Mouse (Mus musculus): ENCODE measurements at regions not wholly inside any gene's neighbourhood (a gene's known extent, or its start where the extent isn't known, plus 50 kb on each side); places are given as distances from the start of the nearest gene placed in this dataset.

DNA sequence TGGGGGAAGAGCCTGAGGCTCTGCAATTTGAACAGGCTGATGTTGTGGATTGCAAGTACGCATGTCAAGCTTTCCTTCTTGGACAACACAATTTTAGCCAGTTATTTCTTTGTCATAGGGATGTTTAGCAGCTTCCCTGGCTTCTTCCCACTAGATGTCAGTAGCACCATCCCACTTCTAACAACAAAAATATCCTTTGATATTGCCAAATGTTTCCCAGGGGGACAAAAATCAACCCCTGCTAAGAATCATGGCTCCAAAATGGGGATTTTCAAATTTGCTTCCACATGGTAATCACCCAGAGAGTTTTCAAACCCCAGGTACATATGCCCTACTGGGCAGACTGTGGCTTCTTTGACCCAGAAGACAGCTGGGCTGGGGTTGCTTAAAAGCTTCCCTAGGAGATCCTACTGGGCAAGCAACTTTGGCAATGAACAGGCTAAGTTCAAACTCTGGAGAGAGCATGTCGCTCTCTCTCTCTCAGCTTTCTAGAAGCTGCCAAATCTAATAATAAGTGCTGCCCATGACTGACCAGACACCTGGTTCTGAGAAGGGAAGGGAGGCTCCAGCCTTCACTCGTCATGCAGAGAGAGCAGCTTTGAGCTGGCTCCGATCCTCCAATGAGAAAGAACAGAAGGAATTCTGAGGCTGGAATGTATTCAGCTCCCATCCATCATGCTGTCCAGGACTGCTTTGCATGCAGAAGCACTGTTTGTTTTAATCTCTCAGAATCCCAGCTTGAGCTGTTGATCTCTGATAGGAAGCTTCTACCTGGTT lies 157.2 kb upstream of the Ghitm start:
- H3K4me1 ChIP-seq = peaks cover 10% of the 10 kb centered on the region
- H3K4me3 ChIP-seq (replicated peaks) = no peak overlapping the region
- H3K4me2 ChIP-seq = no peak overlapping the region
- no peak overlapping the region for H3K27ac ChIP-seq (replicated peaks)
- H3K36me3 ChIP-seq = no peaks in the 10 kb centered on the region
- no peak overlapping the region for H3K9ac ChIP-seq (replicated peaks)
- no peak for ATAC-seq (ENCODE audit: low FRiP score)
- WGBS = 48% methylated on average over 4 of the region's 4 CpGs
- no peaks in the 10 kb centered on the region for H3K9me3 ChIP-seq (replicated peaks)
- H3K27me3 ChIP-seq (replicated peaks) = no peaks in the 10 kb centered on the region

DNA sequence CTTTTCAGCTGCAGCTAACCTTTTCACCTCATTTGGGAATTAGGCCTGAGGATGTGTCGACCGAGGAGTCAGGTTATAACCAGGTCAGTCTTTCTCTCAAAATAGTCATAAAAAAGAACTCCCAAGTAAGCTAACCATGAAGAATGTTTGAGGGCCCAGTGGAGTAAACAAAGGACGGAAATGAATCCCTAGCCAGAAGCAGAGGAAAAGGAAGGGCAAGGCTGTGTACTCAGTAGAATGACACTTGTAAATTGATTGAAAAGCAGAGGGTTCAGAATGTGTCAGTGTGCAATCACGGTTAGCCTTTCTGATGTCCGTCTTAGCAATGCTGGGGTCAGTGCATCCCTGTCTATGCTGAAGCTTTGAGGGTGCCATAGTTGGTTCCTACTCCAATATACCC lies 149.3 kb upstream of the Ghitm start:
- H3K9me3 ChIP-seq (replicated peaks) = no peaks in the 10 kb centered on the region
- no peak overlapping the region for H3K4me3 ChIP-seq (replicated peaks)
- no peak for ATAC-seq (ENCODE audit: low FRiP score)
- no peak overlapping the region for H3K4me2 ChIP-seq
- no peak overlapping the region for H3K9ac ChIP-seq (replicated peaks)
- H3K27ac ChIP-seq (replicated peaks) = no peak overlapping the region
- H3K27me3 ChIP-seq (replicated peaks) = no peaks in the 10 kb centered on the region
- 61% methylated on average over 5 of the region's 5 CpGs for WGBS
- no peaks in the 10 kb centered on the region for H3K36me3 ChIP-seq
- peaks cover 6% of the 10 kb centered on the region; the same call in 1 of the 2 replicates for H3K4me1 ChIP-seq

DNA sequence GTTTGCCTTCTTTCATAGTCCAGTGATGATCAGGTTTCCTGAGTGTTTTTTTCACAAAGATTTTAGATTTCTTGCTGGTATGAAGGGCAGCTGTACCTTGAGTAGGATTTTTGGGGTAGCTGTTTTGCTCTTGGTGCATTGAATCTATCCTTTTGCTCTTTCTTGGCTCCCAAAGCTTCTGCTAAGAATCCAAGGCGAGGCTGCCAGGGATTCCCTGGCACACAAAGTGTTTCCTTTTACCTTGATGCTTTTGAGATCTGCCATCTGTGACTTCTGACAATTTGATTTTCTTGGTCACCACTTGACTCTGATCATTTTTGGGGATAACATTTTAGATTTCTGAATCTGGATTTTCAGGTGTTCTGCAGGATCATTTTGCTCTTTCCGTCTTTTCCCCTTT lies 144.3 kb upstream of the Ghitm start:
- WGBS = 99% methylated on average over 2 of the region's 2 CpGs
- H3K9me3 ChIP-seq (replicated peaks) = no peaks in the 10 kb centered on the region
- no peak overlapping the region for H3K4me2 ChIP-seq
- no peaks in the 10 kb centered on the region for H3K4me1 ChIP-seq
- H3K36me3 ChIP-seq = no peaks in the 10 kb centered on the region
- no peak for ATAC-seq (ENCODE audit: low FRiP score)
- no peak overlapping the region for H3K4me3 ChIP-seq (replicated peaks)
- H3K9ac ChIP-seq (replicated peaks) = no peak overlapping the region
- H3K27ac ChIP-seq (replicated peaks) = no peak overlapping the region
- H3K27me3 ChIP-seq (replicated peaks) = no peaks in the 10 kb centered on the region

DNA sequence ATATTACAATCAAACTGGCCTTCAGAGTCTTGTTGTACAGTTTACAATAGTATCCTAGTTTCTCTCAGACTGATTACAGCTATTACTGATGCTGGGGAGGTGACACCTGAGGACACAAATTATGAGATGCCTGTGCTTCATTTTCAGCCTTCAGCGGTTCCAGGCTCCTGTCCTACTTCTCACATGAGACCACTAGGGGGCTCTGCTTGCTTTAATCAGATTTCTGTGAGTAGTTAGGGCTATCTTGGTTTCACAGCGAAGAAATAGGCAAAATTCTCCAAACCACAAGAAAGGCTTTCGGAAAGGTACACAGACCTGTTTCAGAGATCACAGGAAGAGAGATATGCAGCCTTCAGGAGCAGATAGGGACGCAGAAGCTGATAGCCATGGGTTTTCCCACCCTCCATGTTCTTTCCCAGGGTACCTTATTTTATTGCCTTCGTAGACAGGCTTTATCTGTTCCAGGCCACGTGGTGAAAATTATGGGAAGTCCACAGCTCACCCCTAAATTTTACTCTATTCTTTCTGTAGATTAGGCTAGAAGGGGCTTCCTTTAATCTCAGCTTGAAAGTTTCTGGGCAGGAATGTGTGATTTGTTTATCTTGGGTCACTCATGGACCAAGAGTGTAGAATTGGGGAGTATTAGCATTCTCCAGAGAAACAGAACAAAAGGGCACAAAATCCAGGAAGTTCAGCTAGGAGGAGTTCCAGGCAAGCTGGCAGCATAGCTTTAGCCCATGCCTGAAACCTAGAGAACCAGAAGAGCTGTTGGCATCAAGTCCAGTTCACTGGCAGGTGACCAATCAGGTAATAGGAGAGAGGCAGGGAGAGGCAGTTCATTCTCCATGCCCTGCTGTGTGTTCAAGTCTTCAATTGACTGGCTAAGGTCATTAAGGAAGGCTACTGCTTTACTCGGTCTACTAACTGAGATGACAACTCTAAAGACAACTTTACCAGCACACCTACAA lies 141.9 kb upstream of the Ghitm start:
- Histone ChIP-seq H3K27ac (replicated peaks) (no peak overlapping the region), H3K4me3 (replicated peaks) (no peak overlapping the region), H3K9me3 (replicated peaks) (no peaks in the 10 kb centered on the region), H3K27me3 (replicated peaks) (no peaks in the 10 kb centered on the region), H3K4me2 (no peak overlapping the region), H3K36me3 (no peaks in the 10 kb centered on the region), H3K4me1 (peaks cover 3% of the 10 kb centered on the region; the same call in 1 of the 2 replicates), H3K9ac (replicated peaks) (no peak overlapping the region)
- ATAC-seq (ENCODE audit: low FRiP score) = no peak; the same call in 1 of the 2 replicates
- WGBS = 65% methylated on average over 7 of the region's 7 CpGs

DNA sequence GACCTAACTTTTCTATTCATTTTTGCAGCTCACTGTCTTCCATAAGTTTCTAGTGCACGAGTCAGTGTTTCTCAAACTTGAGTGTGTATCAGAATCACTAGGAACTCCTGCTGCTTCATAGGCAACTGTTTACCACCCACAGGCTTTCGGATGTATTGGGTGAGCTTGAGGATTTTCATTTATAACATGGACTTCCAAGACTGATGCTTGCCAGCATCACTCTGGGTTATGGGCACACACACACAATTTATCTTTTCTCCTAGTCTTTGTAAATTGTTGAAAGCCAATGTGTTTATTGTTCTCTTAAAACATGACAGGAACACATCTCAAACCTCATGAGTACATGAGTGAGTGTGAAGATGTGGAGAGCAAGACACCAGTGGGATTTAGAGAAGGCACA lies 137.0 kb upstream of the Ghitm start:
- Histone ChIP-seq H3K4me2 (no peak overlapping the region), H3K4me3 (replicated peaks) (no peak overlapping the region), H3K36me3 (no peaks in the 10 kb centered on the region), H3K4me1 (peaks cover 16% of the 10 kb centered on the region), H3K27ac (replicated peaks) (no peak overlapping the region), H3K9me3 (replicated peaks) (no peaks in the 10 kb centered on the region), H3K9ac (replicated peaks) (no peak overlapping the region), H3K27me3 (replicated peaks) (no peaks in the 10 kb centered on the region)
- ATAC-seq (ENCODE audit: low FRiP score) = no peak
- WGBS = 73% methylated on average over 2 of the region's 2 CpGs

DNA sequence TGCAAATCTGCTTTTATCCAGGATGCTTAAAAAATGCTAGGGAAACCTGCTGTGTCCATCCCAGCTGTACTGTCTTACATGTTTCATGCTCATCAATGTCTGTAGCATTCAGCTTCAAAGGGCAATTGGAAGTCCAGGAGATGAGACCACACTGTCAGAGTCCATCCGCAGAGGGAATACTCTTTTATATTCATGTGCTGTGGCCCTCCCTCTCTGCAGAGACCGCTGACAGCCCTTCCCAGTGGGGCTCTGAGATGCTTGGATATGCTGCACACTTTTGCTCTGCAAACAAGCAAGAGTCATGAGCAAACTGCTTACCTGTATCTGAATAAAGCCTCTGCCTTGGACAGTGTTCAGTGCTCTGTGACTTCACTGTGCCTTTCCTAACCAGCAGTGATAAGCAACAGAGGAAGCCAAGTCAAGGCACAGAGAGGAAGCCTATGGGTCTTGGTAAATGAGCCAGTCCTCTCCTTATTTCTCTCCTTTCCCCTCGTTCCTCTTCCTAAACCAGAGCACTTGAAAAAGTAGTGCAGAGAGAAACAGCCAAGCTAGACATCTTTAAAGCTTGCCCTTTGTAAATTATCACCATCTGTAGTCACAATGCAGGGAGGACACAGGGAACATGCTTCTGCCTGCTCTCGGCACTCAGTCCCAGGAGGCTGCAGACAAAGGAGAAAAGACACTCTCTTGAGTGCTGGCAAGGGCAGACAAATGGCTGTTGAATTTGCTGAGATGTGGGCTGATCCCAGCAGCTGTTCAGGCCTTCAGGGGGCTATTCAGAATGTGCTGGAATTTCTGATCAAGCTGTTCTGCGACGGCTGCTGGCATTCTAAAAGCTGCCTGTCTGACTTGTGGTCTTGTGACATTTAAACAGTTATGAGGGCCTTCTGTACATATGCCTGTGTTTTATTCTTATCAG lies 136.2 kb upstream of the Ghitm start:
- WGBS = 12% methylated on average over 6 of the region's 6 CpGs
- no peak overlapping the region for H3K4me3 ChIP-seq (replicated peaks)
- no peak overlapping the region for H3K9ac ChIP-seq (replicated peaks)
- peak; percentile 63; the same call in 1 of the 2 replicates for ATAC-seq (ENCODE audit: low FRiP score)
- no peaks in the 10 kb centered on the region for H3K9me3 ChIP-seq (replicated peaks)
- no peaks in the 10 kb centered on the region for H3K27me3 ChIP-seq (replicated peaks)
- H3K4me2 ChIP-seq = no peak overlapping the region
- H3K4me1 ChIP-seq = peaks cover 16% of the 10 kb centered on the region
- H3K36me3 ChIP-seq = no peaks in the 10 kb centered on the region
- H3K27ac ChIP-seq (replicated peaks) = peak overlapping the region; percentile 43

DNA sequence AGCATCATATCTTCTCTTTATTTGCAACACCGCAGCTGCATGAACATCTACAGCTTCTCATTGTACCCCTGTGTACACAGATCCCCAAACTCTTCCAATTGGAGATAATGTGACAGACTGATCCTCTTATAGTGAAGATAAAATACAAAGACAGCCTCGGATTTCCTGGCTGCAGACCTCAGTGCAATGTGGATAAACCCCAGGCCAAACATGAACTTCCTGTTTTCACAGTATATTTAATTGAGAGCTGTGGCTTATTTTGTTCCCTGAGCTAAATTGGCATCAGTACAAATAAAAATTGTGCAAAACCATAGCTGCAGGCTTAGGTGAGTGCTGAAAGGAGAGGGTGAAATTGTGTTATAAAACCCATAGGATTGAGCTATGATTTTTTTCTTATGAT lies 134.8 kb upstream of the Ghitm start:
- H3K27me3 ChIP-seq (replicated peaks) = no peaks in the 10 kb centered on the region
- H3K9ac ChIP-seq (replicated peaks) = no peak overlapping the region
- 64% methylated on average over 2 of the region's 2 CpGs for WGBS
- no peak for ATAC-seq (ENCODE audit: low FRiP score)
- no peak overlapping the region for H3K27ac ChIP-seq (replicated peaks)
- H3K4me3 ChIP-seq (replicated peaks) = no peak overlapping the region
- H3K4me1 ChIP-seq = peaks cover 16% of the 10 kb centered on the region
- H3K36me3 ChIP-seq = no peaks in the 10 kb centered on the region
- no peak overlapping the region for H3K4me2 ChIP-seq
- H3K9me3 ChIP-seq (replicated peaks) = no peaks in the 10 kb centered on the region

DNA sequence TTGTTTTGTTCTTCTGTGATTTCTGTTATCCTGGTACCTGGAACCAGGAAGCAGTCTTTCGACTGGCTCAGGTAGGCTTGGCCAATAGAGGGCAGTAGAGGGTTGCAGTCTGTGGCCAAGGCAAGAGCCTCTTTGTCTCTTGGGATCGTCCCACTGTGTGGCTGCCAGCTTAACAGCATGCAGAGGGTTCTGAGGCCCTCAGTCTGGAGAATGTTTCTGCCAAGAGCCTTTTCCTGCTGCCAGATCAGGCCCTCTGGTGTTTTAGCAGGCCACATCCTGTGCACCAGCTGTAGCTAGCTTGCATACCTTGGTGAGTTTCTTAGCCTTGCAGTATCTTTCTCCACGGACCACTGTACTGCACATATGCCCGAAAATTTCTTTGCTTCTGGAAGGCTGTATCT lies 103.6 kb upstream of the Ghitm start:
- no peak overlapping the region for H3K4me3 ChIP-seq (replicated peaks)
- 33% methylated on average over 4 of the region's 4 CpGs for WGBS
- no peaks in the 10 kb centered on the region for H3K36me3 ChIP-seq
- H3K4me2 ChIP-seq = no peak overlapping the region
- H3K9ac ChIP-seq (replicated peaks) = no peak overlapping the region
- no peaks in the 10 kb centered on the region for H3K9me3 ChIP-seq (replicated peaks)
- no peaks in the 10 kb centered on the region for H3K27me3 ChIP-seq (replicated peaks)
- no peak overlapping the region for H3K27ac ChIP-seq (replicated peaks)
- peaks cover 3% of the 10 kb centered on the region; the same call in 1 of the 2 replicates for H3K4me1 ChIP-seq
- peak; percentile 89 for ATAC-seq (ENCODE audit: low FRiP score)

DNA sequence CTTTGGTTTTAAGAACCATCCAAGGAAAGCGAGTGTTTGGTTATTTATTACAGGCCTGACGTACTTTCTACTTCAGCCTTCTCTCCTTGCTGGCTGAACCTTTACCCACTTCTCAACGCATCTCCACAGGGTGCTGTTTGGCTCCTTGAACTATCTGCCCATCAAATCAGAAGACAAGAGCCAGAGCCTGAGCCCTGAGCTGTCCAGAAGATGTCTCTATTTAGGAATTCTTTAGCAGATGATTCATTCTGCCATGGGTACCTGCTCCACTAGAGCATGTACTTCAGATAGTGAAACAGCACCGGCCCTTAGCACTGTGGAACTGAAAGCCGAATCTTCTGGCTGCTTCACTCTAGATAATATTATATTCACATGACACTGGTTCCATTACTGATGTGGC lies 102.1 kb upstream of the Ghitm start:
- H3K4me1 ChIP-seq = peaks cover 3% of the 10 kb centered on the region; the same call in 1 of the 2 replicates
- H3K9me3 ChIP-seq (replicated peaks) = no peaks in the 10 kb centered on the region
- no peak overlapping the region for H3K4me3 ChIP-seq (replicated peaks)
- H3K9ac ChIP-seq (replicated peaks) = no peak overlapping the region
- no peak for ATAC-seq (ENCODE audit: low FRiP score)
- H3K27ac ChIP-seq (replicated peaks) = no peak overlapping the region
- WGBS = 87% methylated on average over 5 of the region's 5 CpGs
- no peaks in the 10 kb centered on the region for H3K27me3 ChIP-seq (replicated peaks)
- no peaks in the 10 kb centered on the region for H3K36me3 ChIP-seq
- no peak overlapping the region for H3K4me2 ChIP-seq

DNA sequence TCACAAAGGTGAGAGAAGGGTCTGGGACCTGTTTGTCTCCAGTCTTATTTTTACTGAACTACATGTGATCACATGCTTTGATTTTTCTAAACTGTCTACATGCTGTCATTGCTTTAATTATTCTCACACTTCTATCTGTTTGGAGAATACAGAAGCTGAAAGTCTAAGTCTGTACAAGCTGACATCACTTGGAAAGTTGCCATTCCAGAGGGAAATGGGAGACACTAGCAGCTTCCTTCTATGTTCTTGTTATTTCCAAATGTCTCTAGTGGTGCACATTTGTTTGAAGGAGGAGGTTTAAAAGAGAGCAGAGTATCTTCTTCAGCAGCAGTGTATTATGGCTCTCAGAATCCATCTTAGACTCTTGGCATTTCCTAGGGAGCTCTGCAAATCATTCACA lies 73.2 kb upstream of the Ghitm start:
- Histone ChIP-seq H3K27me3 (replicated peaks) (no peaks in the 10 kb centered on the region), H3K27ac (replicated peaks) (no peak overlapping the region), H3K36me3 (no peaks in the 10 kb centered on the region), H3K4me3 (replicated peaks) (no peak overlapping the region), H3K4me1 (no peaks in the 10 kb centered on the region), H3K9me3 (replicated peaks) (no peaks in the 10 kb centered on the region), H3K9ac (replicated peaks) (no peak overlapping the region), H3K4me2 (no peak overlapping the region)
- no peak for ATAC-seq (ENCODE audit: low FRiP score)

DNA sequence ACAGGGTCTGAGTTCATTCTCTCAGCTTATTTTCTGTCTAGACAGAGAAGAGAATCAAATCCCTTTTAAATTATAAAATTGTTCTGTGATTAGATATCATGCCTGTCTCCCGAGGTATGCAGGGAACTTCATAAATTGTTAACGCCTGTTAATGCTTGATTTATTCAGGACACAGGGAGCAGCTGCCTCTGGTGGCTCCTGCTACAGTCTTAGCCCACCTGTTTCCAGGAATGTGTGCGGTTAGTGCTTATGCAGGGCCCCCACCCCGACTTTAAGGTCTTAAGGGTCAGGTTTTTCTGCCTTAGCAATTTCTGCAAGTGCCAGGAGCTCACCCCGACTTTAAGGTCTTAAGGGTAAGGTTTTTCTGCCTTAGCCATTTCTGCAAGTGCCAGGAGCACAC lies 54.7 kb upstream of the Ghitm start:
- no peaks in the 10 kb centered on the region for H3K9me3 ChIP-seq (replicated peaks)
- H3K27me3 ChIP-seq (replicated peaks) = no peaks in the 10 kb centered on the region
- no peak overlapping the region for H3K9ac ChIP-seq (replicated peaks)
- no peaks in the 10 kb centered on the region for H3K4me1 ChIP-seq
- 78% methylated on average over 5 of the region's 5 CpGs for WGBS
- H3K36me3 ChIP-seq = no peaks in the 10 kb centered on the region
- no peak for ATAC-seq (ENCODE audit: low FRiP score)
- no peak overlapping the region for H3K27ac ChIP-seq (replicated peaks)
- H3K4me2 ChIP-seq = no peak overlapping the region
- no peak overlapping the region for H3K4me3 ChIP-seq (replicated peaks)

All from neural tube, embryonic 15.5 days (tissue).